Mouse (Mus musculus) liver, postnatal 0 days (tissue): Measurements from ENCODE around the gene Fgf5. TPM values are rescaled to one million over a fixed set of nuclear protein-coding genes. Genes with fewer than 3 reads are reported as not detected.

Experiments used
- ATAC-seq: fragments of 200-750 bp; cut with Nextera tagmentation; 2 replicates; pipeline ENCODE4 v1.8.0; 2017; ENCODE audit warnings: mild to moderate bottlenecking, moderate library complexity
- DNase-seq: peaks from one replicate; pipeline ENCODE4 v3.0.0-alpha.2; 2016
- H3K27ac ChIP-seq: fragments of 300-500 bp; sonication (generic); 2 replicates; pipeline ENCODE4 v1.5.1; 2014; ENCODE audit warnings: antibody characterized with exemption, moderate library complexity, mild to moderate bottlenecking, low read depth
- H3K27me3 ChIP-seq: fragments of 300-500 bp; sonication (generic); 2 replicates; pipeline ENCODE4 v1.6.1; 2014; ENCODE audit warnings: low read length, control low read depth, mixed read lengths; ENCODE audit not compliant: insufficient read depth
- H3K36me3 ChIP-seq: fragments of 300-500 bp; sonication (generic); replicated peaks from 2 replicates; pipeline ENCODE4 v1.6.1; 2014; ENCODE audit warnings: mild to moderate bottlenecking, control low read depth, low read length, moderate library complexity, mixed read lengths; ENCODE audit not compliant: insufficient read depth
- H3K4me1 ChIP-seq: fragments of 300-500 bp; sonication (generic); 2 replicates; pipeline ENCODE4 v1.6.1; 2014; ENCODE audit warnings: antibody characterized with exemption, mild to moderate bottlenecking, control low read depth; ENCODE audit not compliant: insufficient read depth
- H3K4me2 ChIP-seq: fragments of 300-500 bp; sonication (generic); 2 replicates; pipeline ENCODE4 v1.6.1; 2014; ENCODE audit warnings: low read depth, mild to moderate bottlenecking, low read length, moderate library complexity, mixed read lengths
- H3K4me3 ChIP-seq: fragments of 300-500 bp; sonication (generic); 2 replicates; pipeline ENCODE4 v1.5.1; 2014; ENCODE audit warnings: low read depth, low read length
- H3K9ac ChIP-seq: fragments of 300-500 bp; sonication (generic); replicated peaks from 2 replicates; pipeline ENCODE4 v1.6.1; 2014; ENCODE audit warnings: mild to moderate bottlenecking, moderate library complexity
- H3K9me3 ChIP-seq: fragments of 300-500 bp; sonication (generic); 2 replicates; pipeline ENCODE4 v1.6.1; 2016; ENCODE audit warnings: mild to moderate bottlenecking, control low read depth, low read length, mixed read lengths
- CTCF ChIP-seq: sonication (generic); IDR thresholded peaks from 2 replicates; pipeline ENCODE4 v1.5.1; 2016; ENCODE audit warnings: antibody characterized with exemption, low read depth
- EP300 ChIP-seq: IDR thresholded peaks from 2 replicates; pipeline ENCODE4 v1.6.1; 2016; ENCODE audit warnings: antibody characterized with exemption, low read depth, mild to moderate bottlenecking
- WGBS: fragments of 180-500 bp; shearing (Covaris S2); extraction: QIAGEN DNeasy Blood & Tissue Kit; methylation state at CpG from one replicate; pipeline ENCODE4 v1.1.7; 2014; ENCODE audit not compliant: insufficient replicate concordance; 5-methylcytosine and 5-hydroxymethylcytosine counted together
- polyA plus RNA-seq: library from polyadenylated mRNA; unstranded; fragments of >200 nt; fragmentation: Nextera tagmentation; extraction: Ambion mirVana; gene quantifications from 2 replicates; pipeline ENCODE4 v1.2.1, GENCODE M21; 2015

Fgf5 gene
- polyA plus RNA-seq, 1 experiment from 2014 or later: not detected

GRCm38 (mm10) chr5:98255760-98256490 is 1.9 kb downstream of the Fgf5 start:
- ATAC-seq (no peak), DNase-seq (no peak)
- no peak overlapping the region for H3K27ac ChIP-seq
- H3K9me3 ChIP-seq: no peaks in the 10 kb centered on the region
- peaks cover 44% of the 10 kb centered on the region for H3K27me3 ChIP-seq
- TF ChIP-seq EP300 (no peak), CTCF (no peak)
- H3K4me2 ChIP-seq: no peak overlapping the region
- no peaks in the 10 kb centered on the region for H3K36me3 ChIP-seq
- no peak overlapping the region for H3K4me3 ChIP-seq
- 8% methylated on average over 18 of the region's 18 CpGs for WGBS
- H3K9ac ChIP-seq: no peak overlapping the region
- no peaks in the 10 kb centered on the region for H3K4me1 ChIP-seq

DNA sequence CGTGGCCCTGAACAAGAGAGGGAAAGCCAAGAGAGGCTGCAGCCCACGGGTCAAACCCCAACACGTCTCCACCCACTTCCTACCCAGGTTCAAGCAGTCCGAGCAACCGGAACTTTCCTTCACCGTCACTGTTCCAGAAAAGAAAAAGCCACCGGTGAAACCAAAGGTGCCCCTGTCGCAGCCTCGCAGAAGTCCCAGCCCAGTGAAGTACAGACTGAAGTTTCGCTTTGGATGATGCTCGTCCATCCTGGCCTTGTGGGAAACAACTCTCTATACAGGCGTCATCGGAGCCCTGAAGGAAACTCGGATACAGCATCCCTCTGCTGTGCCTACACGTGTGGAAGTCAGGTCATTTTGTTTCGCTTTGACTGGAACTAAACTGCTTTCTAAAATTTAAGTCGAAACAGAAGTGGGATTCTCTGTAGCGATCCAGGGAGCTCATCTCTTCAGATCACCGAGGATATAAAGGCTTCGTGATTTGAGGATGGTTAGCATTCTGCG is 21.4 kb downstream of the Fgf5 start:
- WGBS: 75% methylated on average over 21 of the region's 21 CpGs
- DNase-seq: no peak

DNA sequence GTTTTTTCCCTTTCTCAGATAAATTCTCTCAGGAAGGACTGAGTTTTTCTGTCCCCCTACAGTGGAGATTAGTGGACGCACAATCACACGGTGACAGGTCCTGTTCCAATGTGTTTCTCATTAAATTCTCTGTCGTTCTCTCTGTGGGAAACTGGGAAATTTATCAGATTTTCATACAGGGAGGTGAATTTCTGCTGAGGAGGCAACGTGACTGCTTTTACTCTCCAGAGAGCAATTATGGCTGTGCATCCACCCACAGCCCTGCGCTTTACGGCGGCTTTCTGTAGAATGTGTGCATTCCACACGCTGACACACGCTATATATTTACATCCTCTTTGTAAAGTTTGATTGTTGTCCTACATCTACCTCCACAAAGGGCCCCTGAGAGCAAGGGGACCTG is 28.0 kb downstream of the Fgf5 start:
- H3K4me3 ChIP-seq: no peak overlapping the region
- H3K9ac ChIP-seq: no peak overlapping the region
- H3K27ac ChIP-seq: no peak overlapping the region
- H3K27me3 ChIP-seq: no peaks in the 10 kb centered on the region
- H3K4me1 ChIP-seq: no peaks in the 10 kb centered on the region
- no peak overlapping the region for H3K4me2 ChIP-seq
- TF ChIP-seq EP300 (no peak), CTCF (no peak)
- no peaks in the 10 kb centered on the region for H3K9me3 ChIP-seq
- H3K36me3 ChIP-seq: no peaks in the 10 kb centered on the region
- no peak for DNase-seq
- 73% methylated on average over 9 of the region's 9 CpGs for WGBS
- no peak for ATAC-seq

More for the DNA sequence above, 21.4 kb downstream of the Fgf5 start:
- Histone ChIP-seq H3K9me3 (no peaks in the 10 kb centered on the region), H3K4me2 (no peak overlapping the region), H3K4me3 (no peak overlapping the region), H3K4me1 (no peaks in the 10 kb centered on the region), H3K9ac (no peak overlapping the region), H3K27me3 (no peaks in the 10 kb centered on the region), H3K27ac (no peak overlapping the region), H3K36me3 (no peaks in the 10 kb centered on the region)
- no peak for ATAC-seq
- TF ChIP-seq EP300: no peak
- no peak for TF ChIP-seq CTCF

- no peaks in the 10 kb centered on the region for H3K27me3 ChIP-seq
- ATAC-seq (no peak), DNase-seq (no peak)
- H3K4me3 ChIP-seq: no peak overlapping the region
- no peaks in the 10 kb centered on the region for H3K9me3 ChIP-seq
- no peak overlapping the region for H3K9ac ChIP-seq
- no peaks in the 10 kb centered on the region for H3K36me3 ChIP-seq
- no peaks in the 10 kb centered on the region for H3K4me1 ChIP-seq
- no peak overlapping the region for H3K27ac ChIP-seq
- WGBS: 33% methylated on average over 17 of the region's 17 CpGs
- no peak overlapping the region for H3K4me2 ChIP-seq
- no peak for TF ChIP-seq EP300
- no peak for TF ChIP-seq CTCF
Measured at GRCm38 (mm10) chr5:98283696-98284478, 29.9 kb downstream of the Fgf5 start.

GRCm38 (mm10) chr5:98290642-98291041 is 36.7 kb downstream of the Fgf5 start:
- 76% methylated on average over 8 of the region's 8 CpGs for WGBS
- Histone ChIP-seq H3K9me3 (no peaks in the 10 kb centered on the region), H3K27me3 (peaks cover 12% of the 10 kb centered on the region; the same call in 1 of the 2 replicates), H3K4me1 (no peaks in the 10 kb centered on the region), H3K27ac (no peak overlapping the region), H3K9ac (no peak overlapping the region), H3K36me3 (no peaks in the 10 kb centered on the region), H3K4me2 (no peak overlapping the region), H3K4me3 (no peak overlapping the region)
- ATAC-seq (no peak), DNase-seq (no peak)
- TF ChIP-seq CTCF (no peak), EP300 (no peak)

GRCm38 (mm10) chr5:98292388-98293048 is 38.5 kb downstream of the Fgf5 start:
- WGBS: 6% methylated on average over 19 of the region's 19 CpGs
- H3K36me3 ChIP-seq: no peaks in the 10 kb centered on the region
- peaks cover 12% of the 10 kb centered on the region; the same call in 1 of the 2 replicates for H3K27me3 ChIP-seq
- ATAC-seq: no peak
- H3K9me3 ChIP-seq: no peaks in the 10 kb centered on the region
- H3K27ac ChIP-seq: no peak overlapping the region
- no peak for DNase-seq
- no peaks in the 10 kb centered on the region for H3K4me1 ChIP-seq
- H3K4me3 ChIP-seq: no peak overlapping the region
- no peak overlapping the region for H3K9ac ChIP-seq
- no peak for TF ChIP-seq CTCF
- no peak for TF ChIP-seq EP300
- no peak overlapping the region for H3K4me2 ChIP-seq
